Mouse (Mus musculus) testis, adult 2 months (tissue): ENCODE results near the gene Pax1.

Experiments
- CTCF ChIP-seq: fragments of 200-500 bp; IDR thresholded peaks from 2 replicates; pipeline ENCODE4 v1.5.1; 2012; ENCODE audit warnings: low read depth, mild to moderate bottlenecking, inconsistent platforms, low read length, moderate library complexity; ENCODE audit not compliant: control insufficient read depth, insufficient read depth, insufficient replicate concordance
- POLR2A ChIP-seq: fragments of 200-500 bp; IDR thresholded peaks from 2 replicates; pipeline ENCODE4 v1.6.1; 2012; ENCODE audit warnings: low read depth, mild to moderate bottlenecking, inconsistent platforms, low read length, moderate library complexity; ENCODE audit not compliant: control insufficient read depth

- TF ChIP-seq POLR2A (no peak), CTCF (no peak)
Measured at GRCm38 (mm10) chr2:147342198-147342597, 19.5 kb upstream of the Pax1 start.
